Mouse (Mus musculus): Measurements from ENCODE around the gene Gm4353.

DNA sequence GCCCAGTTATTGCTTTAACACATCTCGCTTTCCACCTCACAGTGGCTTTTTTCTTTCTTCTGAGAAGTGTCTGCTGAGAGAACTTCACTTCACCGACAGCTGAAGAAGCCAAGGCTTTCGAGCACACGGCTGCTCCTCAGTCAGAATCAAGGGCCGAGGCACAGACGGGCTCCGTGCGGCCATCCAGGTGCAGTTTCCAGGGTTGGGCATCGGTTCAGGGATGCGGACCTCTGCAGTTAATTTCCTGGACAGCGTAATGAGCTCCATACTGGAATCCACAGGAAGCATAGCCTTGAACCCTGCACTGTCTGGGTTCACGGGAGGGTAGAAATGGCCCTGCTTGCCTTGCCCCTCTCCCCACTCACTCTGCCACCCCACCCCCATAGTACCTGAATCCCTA is 39.6 kb upstream of the Gm4353 start:
- TF ChIP-seq CTCF (IDR thresholded peaks at IDR 0.05; ENCODE audit: extremely low read depth, insufficient read depth, low read length) (no peak), POLR2A (IDR thresholded peaks at IDR 0.05; ENCODE audit: extremely low read depth, insufficient read depth, low read length) (no peak)

Data from cortical plate, adult 2 months (tissue).